Mouse (Mus musculus) heart, adult 2 months (tissue): ENCODE data around the gene Prcc. TPM values are rescaled to one million over a fixed set of nuclear protein-coding genes. Genes with fewer than 3 reads are reported as not detected.
A peak's percentile ranks its signal among the peaks of the same experiment; 100 is the strongest.

Experiments
- DNase-seq, 2 experiments: peaks; one replicate each; pipeline ENCODE4 v3.0.0; 2021
- H3K27ac ChIP-seq: fragments of 200-600 bp; 2 replicates; pipeline ENCODE4 v1.8.1; 2022
- H3K27me3 ChIP-seq: fragments of 200-500 bp; 2 replicates; pipeline ENCODE4 v1.6.1; 2012; ENCODE audit warnings: mild to moderate bottlenecking, low read length, inconsistent platforms, mixed read lengths; ENCODE audit not compliant: control insufficient read depth, insufficient read depth
- H3K36me3 ChIP-seq: fragments of 200-500 bp; 2 replicates; pipeline ENCODE4 v1.6.1; 2012; ENCODE audit warnings: low read length, inconsistent platforms; ENCODE audit not compliant: control insufficient read depth, insufficient read depth
- H3K4me1 ChIP-seq: fragments of 200-500 bp; 2 replicates; pipeline ENCODE4 v1.6.1; 2011; ENCODE audit warnings: low read length; ENCODE audit not compliant: control insufficient read depth, insufficient read depth
- H3K4me3 ChIP-seq: fragments of 200-600 bp; 2 replicates; pipeline ENCODE4 v1.8.1; 2022
- H3K79me2 ChIP-seq: fragments of 200-500 bp; replicated peaks from 2 replicates; pipeline ENCODE4 v1.6.1; 2012; ENCODE audit warnings: mild to moderate bottlenecking, inconsistent platforms, low read length, moderate library complexity, mixed read lengths; ENCODE audit not compliant: control insufficient read depth, insufficient read depth
- H3K9ac ChIP-seq: fragments of 200-500 bp; 2 replicates; pipeline ENCODE4 v1.6.1; 2012; ENCODE audit warnings: low read depth, mild to moderate bottlenecking, control low read depth, inconsistent platforms, low read length, mixed read lengths
- CTCF ChIP-seq: fragments of 200-600 bp; IDR thresholded peaks from 2 replicates; pipeline ENCODE4 v1.8.1; 2022; ENCODE audit warnings: antibody characterized with exemption, mild to moderate bottlenecking, moderate library complexity
- EP300 ChIP-seq: fragments of 200-500 bp; IDR thresholded peaks from 2 replicates; pipeline ENCODE4 v1.6.1; 2011; ENCODE audit warnings: low read depth, low read length, control low read depth; ENCODE audit not compliant: insufficient read depth
- POLR2A ChIP-seq: fragments of 200-500 bp; IDR thresholded peaks from 2 replicates; pipeline ENCODE4 v1.6.1; 2011; ENCODE audit warnings: mild to moderate bottlenecking, low read depth, low read length, control low read depth; ENCODE audit not compliant: insufficient read depth
- WGBS: fragments of 180-500 bp; shearing (Covaris S2); methylation state at CpG from one replicate; pipeline ENCODE4 v1.1.7; 2018; 5-methylcytosine and 5-hydroxymethylcytosine counted together
- intact Hi-C: fragments of 180-260 bp; cut with DNase I; formaldehyde crosslinking; loops from one replicate; pipeline ENCODE4 v1.15.1; 2025
- polyA plus RNA-seq: library from polyadenylated mRNA; depleted of rRNA; stranded (reverse); fragments of >200 nt; gene quantifications from 2 replicates; pipeline ENCODE4 v1.2.3, GENCODE M21; 2012
- total RNA-seq, 2 experiments: library from RNA; stranded (reverse); gene quantifications; 2 replicates each; pipeline ENCODE4 v1.2.3; 2021

Gene Prcc
- total and polyA plus RNA-seq, 3 experiments, result 27.6 to 50.7 (median 46.7) TPM

GRCm38 (mm10) chr3:87909381-87909780, 24.0 kb upstream of the Prcc start:
- TF ChIP-seq CTCF, result no peak
- no peak for TF ChIP-seq EP300
- no peak for DNase-seq
- Histone ChIP-seq H3K79me2 (peaks cover 8% of the 10 kb centered on the region; the same call in 1 of the 2 replicates), H3K4me1 (peaks cover 23% of the 10 kb centered on the region), H3K9ac (no peak overlapping the region), H3K27me3 (no peaks in the 10 kb centered on the region), H3K36me3 (no peaks in the 10 kb centered on the region; the same call in 1 of the 2 replicates), H3K27ac (peak overlapping the region; percentile 83), H3K4me3 (no peak overlapping the region)
- WGBS, result 91% methylated on average over 2 of the region's 2 CpGs
- intact Hi-C loops, result no loop called here

- TF ChIP-seq POLR2A (no peak), CTCF (no peak), EP300 (no peak)
- H3K36me3 ChIP-seq, result no peaks in the 10 kb centered on the region; the same call in 1 of the 2 replicates
- no peak for DNase-seq
- peak overlapping the region; percentile 30; the same call in 1 of the 2 replicates for H3K27ac ChIP-seq
- WGBS, result 3% methylated on average over 1 of the region's 1 CpGs
- H3K9ac ChIP-seq, result peak overlapping the region; percentile 94
- peaks cover 23% of the 10 kb centered on the region for H3K4me1 ChIP-seq
- peaks cover 8% of the 10 kb centered on the region; the same call in 1 of the 2 replicates for H3K79me2 ChIP-seq
- no peaks in the 10 kb centered on the region for H3K27me3 ChIP-seq
- H3K4me3 ChIP-seq, result peak overlapping the region; percentile 98
- intact Hi-C loops, result no loop called here
Measured at GRCm38 (mm10) chr3:87907906-87908305, 22.5 kb upstream of the Prcc start.

- DNase-seq, result peak; percentile 46 to 53
- under 1% methylated on average over 27 of the region's 27 CpGs for WGBS
- TF ChIP-seq CTCF (no peak), EP300 (no peak), POLR2A (no peak)
- intact Hi-C loops, result loop anchor here (1.0 kb wide), 1 partner anchor 20 kb away; no protein-coding TSS in a partner anchor
- H3K36me3 ChIP-seq, result no peaks in the 10 kb centered on the region; the same call in 1 of the 2 replicates
- H3K27ac ChIP-seq, result peak overlapping the region; percentile 93
- peak overlapping the region; percentile 98 for H3K4me3 ChIP-seq
- H3K9ac ChIP-seq, result peak overlapping the region; percentile 94
- peaks cover 8% of the 10 kb centered on the region; the same call in 1 of the 2 replicates for H3K79me2 ChIP-seq
- no peaks in the 10 kb centered on the region for H3K27me3 ChIP-seq
- H3K4me1 ChIP-seq, result peaks cover 23% of the 10 kb centered on the region
Measured at GRCm38 (mm10) chr3:87906981-87907857, 21.8 kb upstream of the Prcc start.

DNA sequence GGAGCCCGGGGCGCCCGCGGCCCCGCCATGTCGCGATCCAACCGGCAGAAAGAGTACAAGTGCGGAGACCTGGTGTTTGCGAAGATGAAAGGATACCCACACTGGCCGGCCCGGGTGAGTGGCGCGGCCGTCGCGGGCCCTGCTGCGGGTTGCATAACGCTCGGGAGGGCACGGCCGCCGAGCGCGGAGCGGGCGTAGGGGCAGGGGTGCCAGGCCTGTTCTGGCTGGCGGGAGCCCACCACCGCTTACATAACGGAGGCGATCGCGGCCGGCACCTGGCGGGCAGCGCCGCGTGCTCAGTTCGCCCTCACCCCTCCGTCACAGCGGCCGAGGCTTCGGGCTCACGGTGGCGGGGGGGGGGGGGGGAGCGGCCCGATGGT, 21.2 kb upstream of the Prcc start:
- peaks cover 23% of the 10 kb centered on the region for H3K4me1 ChIP-seq
- peak overlapping the region; percentile 94 for H3K9ac ChIP-seq
- H3K36me3 ChIP-seq, result no peaks in the 10 kb centered on the region; the same call in 1 of the 2 replicates
- H3K27ac ChIP-seq, result peak overlapping the region; percentile 93
- H3K4me3 ChIP-seq, result peak overlapping the region; percentile 98
- under 1% methylated on average over 37 of the region's 47 CpGs for WGBS
- no peaks in the 10 kb centered on the region for H3K27me3 ChIP-seq
- peaks cover 6% of the 10 kb centered on the region; the same call in 1 of the 2 replicates for H3K79me2 ChIP-seq
- intact Hi-C loops, result loop anchor here (1.0 kb wide), 1 partner anchor 19 kb away; no protein-coding TSS in a partner anchor
- TF ChIP-seq POLR2A (no peak; the same call in 1 of the 2 replicates), CTCF (no peak), EP300 (no peak)
- DNase-seq, result peak in 1 of 2 experiments; percentile 83

DNA sequence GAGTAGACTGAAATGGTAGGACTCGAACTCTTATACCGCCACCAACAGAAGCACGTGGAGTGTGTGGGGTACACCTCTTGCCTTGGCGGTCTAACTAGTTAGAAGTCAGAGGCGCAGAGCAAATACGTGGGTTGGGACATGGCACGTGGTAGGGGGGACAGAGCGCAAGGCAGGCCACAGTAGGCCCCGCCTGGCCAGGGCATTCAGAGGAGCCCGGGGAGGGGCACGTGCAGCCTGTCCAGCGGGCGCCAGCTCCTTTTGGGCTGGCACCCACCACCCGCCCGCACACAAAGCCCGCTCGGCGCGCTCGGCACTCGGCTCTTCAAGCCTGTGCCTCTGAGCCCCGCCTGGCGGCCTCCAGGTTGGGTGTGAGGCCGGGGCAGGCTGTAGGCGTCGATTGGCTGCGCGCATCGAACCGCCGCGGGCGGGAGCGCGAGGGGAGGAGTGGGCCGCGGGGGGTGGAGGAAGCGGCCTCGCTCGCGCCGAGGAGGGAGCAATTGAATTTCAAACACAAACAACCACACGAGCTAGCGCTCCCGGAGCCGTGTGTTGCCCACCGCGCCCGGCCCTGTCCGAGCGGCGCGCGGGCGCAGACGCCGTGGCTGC, 20.6 kb upstream of the Prcc start, which contains the start of gene Hdgf:
Hdgf (plus strand) TSS at position 442 of the 606 bp plus-strand sequence.
- under 1% methylated on average over 53 of the region's 57 CpGs for WGBS
- no peaks in the 10 kb centered on the region for H3K27me3 ChIP-seq
- DNase-seq, result peak; percentile 96 to 97
- H3K79me2 ChIP-seq, result peaks cover 6% of the 10 kb centered on the region; the same call in 1 of the 2 replicates
- H3K4me3 ChIP-seq, result peak within 1 kb of the TSS; percentile 98
- H3K27ac ChIP-seq, result peak within 1 kb of the TSS; percentile 93
- peak within 1 kb of the TSS; percentile 94 for H3K9ac ChIP-seq
- H3K36me3 ChIP-seq, result no peaks in the 10 kb centered on the region; the same call in 1 of the 2 replicates
- intact Hi-C loops, result loop anchor here (1.0 kb wide), 1 partner anchor 19 kb away; no protein-coding TSS in a partner anchor
- peaks cover 20% of the 10 kb centered on the region for H3K4me1 ChIP-seq
- TF ChIP-seq POLR2A (peak; percentile 15), EP300 (peak; percentile 60; the same call in 1 of the 2 replicates), CTCF (peak; percentile 44)
